Mouse (Mus musculus): ENCODE data around the gene Mcemp1. TPM values are rescaled to one million over a fixed set of nuclear protein-coding genes. Genes with fewer than 3 reads are reported as not detected.

The Mcemp1 gene
- total RNA-seq, 1 experiment, result 0.22 TPM

DNA sequence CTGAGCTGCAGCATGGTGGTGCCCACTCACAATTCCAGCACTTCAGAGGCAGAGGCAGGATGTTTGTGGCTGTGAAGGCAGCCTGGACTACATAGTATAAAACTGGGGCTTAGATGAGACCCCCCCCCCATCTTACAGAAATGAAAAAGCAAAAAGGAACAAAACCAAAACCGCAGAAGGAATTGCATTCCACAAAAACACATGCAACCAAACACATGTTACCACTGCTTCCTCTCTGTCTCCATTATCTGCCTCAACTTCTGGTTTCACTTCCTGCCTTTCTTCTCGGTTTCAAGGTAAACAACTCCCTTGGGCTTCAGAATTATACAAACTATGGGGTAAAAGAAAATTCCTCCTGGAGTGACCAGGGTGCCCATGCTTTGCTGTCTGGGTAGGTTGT is 46.1 kb downstream of the Mcemp1 start:
- no peak for DNase-seq (ENCODE audit: low read depth, low spot score)
- Histone ChIP-seq H3K27ac (ENCODE audit: insufficient read depth, low read depth, low read length, poor library complexity, severe bottlenecking) (no peak overlapping the region), H3K9ac (ENCODE audit: insufficient read depth, low read depth, low read length, poor library complexity, severe bottlenecking) (no peak overlapping the region), H3K9me3 (ENCODE audit: control insufficient read depth, insufficient read depth, low read depth, low read length) (no peaks in the 10 kb centered on the region), H3K4me3 (ENCODE audit: insufficient read depth in 1 of 2, low read depth in 1 of 2, low read length in 2 of 2, poor library complexity in 1 of 2, severe bottlenecking in 1 of 2) (no peak overlapping the region), H3K36me3 (ENCODE audit: control insufficient read depth, insufficient read depth, low read length, poor library complexity, severe bottlenecking) (no peaks in the 10 kb centered on the region), H3K4me1 (ENCODE audit: control insufficient read depth in 2 of 2, insufficient read depth in 2 of 2, low read length in 2 of 2, poor library complexity in 1 of 2) (no peaks in the 10 kb centered on the region)
- in situ Hi-C loops (cut with MboI; ENCODE audit: low sequenced_read_pairs in 2 of 2, unreplicated experiment in 2 of 2), result no loop called here
- TF ChIP-seq CHD2 (IDR thresholded peaks at IDR 0.05; ENCODE audit: low read depth, low read length), result no peak
- TF ChIP-seq ZNF384 (IDR thresholded peaks at IDR 0.05; ENCODE audit: low read depth, low read length), result no peak
- no peak for TF ChIP-seq MAFK (IDR thresholded peaks at IDR 0.05; ENCODE audit: insufficient read depth, low read depth, low read length)
- no peak for TF ChIP-seq ZC3H11A (IDR thresholded peaks at IDR 0.05; ENCODE audit: borderline replicate concordance, low read depth, low read length)
- no peak for TF ChIP-seq HCFC1 (IDR thresholded peaks at IDR 0.05; ENCODE audit: borderline replicate concordance, insufficient read depth, low read length)

DNA sequence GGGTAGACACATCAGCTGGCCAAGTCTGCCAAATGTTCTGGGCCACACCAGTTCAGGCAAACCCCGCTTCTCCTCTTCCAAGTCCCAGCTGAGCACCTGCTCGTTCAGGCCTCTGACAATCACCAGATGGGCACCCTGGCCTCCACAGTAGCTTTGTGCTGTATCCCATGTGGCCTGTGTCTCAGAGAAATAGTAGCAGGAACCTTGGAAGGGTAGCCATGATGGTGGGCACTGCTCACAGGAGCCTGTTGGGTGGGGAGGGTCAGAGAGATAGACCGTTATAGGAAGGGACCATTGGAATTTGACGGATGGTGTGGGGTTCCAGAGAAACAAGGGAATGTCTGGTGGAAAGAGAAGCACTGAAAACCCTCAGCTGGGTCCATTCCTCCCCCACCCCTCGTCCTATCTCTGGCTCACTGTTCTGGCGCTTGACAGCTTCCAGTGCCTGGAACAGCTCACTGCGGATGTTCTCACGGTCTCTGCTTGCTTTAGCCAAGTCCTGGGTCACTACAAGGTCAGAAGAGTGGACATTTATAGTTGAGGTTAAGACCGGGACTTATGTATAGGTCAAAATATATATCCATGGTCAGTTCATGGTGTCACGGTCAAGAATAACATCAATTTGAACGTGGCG is 51.9 kb downstream of the Mcemp1 start:
- Histone ChIP-seq H3K36me3 (ENCODE audit: control insufficient read depth, insufficient read depth, low read length, poor library complexity, severe bottlenecking) (no peaks in the 10 kb centered on the region), H3K27ac (ENCODE audit: insufficient read depth, low read depth, low read length, poor library complexity, severe bottlenecking) (no peak overlapping the region), H3K9ac (ENCODE audit: insufficient read depth, low read depth, low read length, poor library complexity, severe bottlenecking) (no peak overlapping the region), H3K4me3 (ENCODE audit: insufficient read depth in 1 of 2, low read depth in 1 of 2, low read length in 2 of 2, poor library complexity in 1 of 2, severe bottlenecking in 1 of 2) (no peak overlapping the region), H3K4me1 (ENCODE audit: control insufficient read depth in 2 of 2, insufficient read depth in 2 of 2, low read length in 2 of 2, poor library complexity in 1 of 2) (no peaks in the 10 kb centered on the region), H3K9me3 (ENCODE audit: control insufficient read depth, insufficient read depth, low read depth, low read length) (no peaks in the 10 kb centered on the region)
- DNase-seq (ENCODE audit: low read depth, low spot score), result no peak
- in situ Hi-C loops (cut with MboI; ENCODE audit: low sequenced_read_pairs in 2 of 2, unreplicated experiment in 2 of 2), result no loop called here
- TF ChIP-seq MAFK (IDR thresholded peaks at IDR 0.05; ENCODE audit: insufficient read depth, low read depth, low read length), result no peak
- no peak for TF ChIP-seq ZC3H11A (IDR thresholded peaks at IDR 0.05; ENCODE audit: borderline replicate concordance, low read depth, low read length)
- TF ChIP-seq ZNF384 (IDR thresholded peaks at IDR 0.05; ENCODE audit: low read depth, low read length), result no peak
- no peak for TF ChIP-seq CHD2 (IDR thresholded peaks at IDR 0.05; ENCODE audit: low read depth, low read length)
- TF ChIP-seq HCFC1 (IDR thresholded peaks at IDR 0.05; ENCODE audit: borderline replicate concordance, insufficient read depth, low read length), result no peak

DNA sequence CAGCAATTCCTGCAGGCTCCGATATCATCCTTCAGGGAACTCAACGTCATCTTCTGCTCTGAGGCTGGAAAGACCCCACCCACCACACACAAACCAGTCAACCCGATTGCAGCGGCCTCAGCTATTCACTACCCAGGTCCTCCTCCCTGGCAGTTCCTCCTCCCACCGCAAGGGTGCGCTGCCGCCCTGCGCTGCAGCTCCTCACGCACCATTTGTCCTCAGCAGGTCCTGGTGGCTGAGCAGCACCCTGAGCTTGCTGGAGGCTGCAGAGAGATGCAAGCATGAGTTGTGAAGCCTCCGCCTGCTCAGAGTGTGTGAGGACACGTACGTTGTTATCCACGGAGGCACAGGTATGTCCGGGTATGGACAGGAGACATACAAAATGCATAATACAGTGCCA is 53.0 kb downstream of the Mcemp1 start:
- H3K36me3 ChIP-seq (ENCODE audit: control insufficient read depth, insufficient read depth, low read length, poor library complexity, severe bottlenecking), result no peaks in the 10 kb centered on the region
- in situ Hi-C loops (cut with MboI; ENCODE audit: low sequenced_read_pairs in 2 of 2, unreplicated experiment in 2 of 2), result no loop called here
- H3K9ac ChIP-seq (ENCODE audit: insufficient read depth, low read depth, low read length, poor library complexity, severe bottlenecking), result no peak overlapping the region
- H3K4me3 ChIP-seq (ENCODE audit: insufficient read depth in 1 of 2, low read depth in 1 of 2, low read length in 2 of 2, poor library complexity in 1 of 2, severe bottlenecking in 1 of 2), result no peak overlapping the region
- no peaks in the 10 kb centered on the region for H3K9me3 ChIP-seq (ENCODE audit: control insufficient read depth, insufficient read depth, low read depth, low read length)
- no peak overlapping the region for H3K27ac ChIP-seq (ENCODE audit: insufficient read depth, low read depth, low read length, poor library complexity, severe bottlenecking)
- H3K4me1 ChIP-seq (ENCODE audit: control insufficient read depth in 2 of 2, insufficient read depth in 2 of 2, low read length in 2 of 2, poor library complexity in 1 of 2), result no peaks in the 10 kb centered on the region
- DNase-seq (ENCODE audit: low read depth, low spot score), result peak; percentile 62
- TF ChIP-seq ZC3H11A (IDR thresholded peaks at IDR 0.05; ENCODE audit: borderline replicate concordance, low read depth, low read length) (peak; percentile 92), HCFC1 (IDR thresholded peaks at IDR 0.05; ENCODE audit: borderline replicate concordance, insufficient read depth, low read length) (no peak), MAFK (IDR thresholded peaks at IDR 0.05; ENCODE audit: insufficient read depth, low read depth, low read length) (no peak), CHD2 (IDR thresholded peaks at IDR 0.05; ENCODE audit: low read depth, low read length) (no peak), ZNF384 (IDR thresholded peaks at IDR 0.05; ENCODE audit: low read depth, low read length) (no peak)

Other genes starting within 250 kb of the Mcemp1 start
- 3.2 and 5.5 TPM in 2 replicates for gene Pex11g, start 198.1 kb upstream of the Mcemp1 start, total RNA-seq (2012; rRNA removed)
- gene Tex45, start 194.9 kb upstream of the Mcemp1 start, total RNA-seq (2012; rRNA removed), result 0.16 TPM in 1 of 2 replicates, not detected in the other
- 5.1 and 7.1 TPM in 2 replicates for gene Zfp358, start 172.6 kb upstream of the Mcemp1 start, total RNA-seq (2012; rRNA removed)
- gene Mcoln1, start 165.3 kb upstream of the Mcemp1 start, total RNA-seq (2012; rRNA removed), result 48.6 and 79.9 TPM in 2 replicates
- 125 and 201 TPM in 2 replicates for gene Pnpla6, start 150.4 kb upstream of the Mcemp1 start, total RNA-seq (2012; rRNA removed)
- gene C330021F23Rik, start 97.8 kb upstream of the Mcemp1 start, total RNA-seq (2012; rRNA removed), result 4.5 and 4.6 TPM in 2 replicates
- gene Camsap3, start 78.5 kb upstream of the Mcemp1 start, total RNA-seq (2012; rRNA removed), result 22.4 and 36.8 TPM in 2 replicates
- gene Xab2, start 44.4 kb upstream of the Mcemp1 start, total RNA-seq (2012; rRNA removed), result 76.0 and 78.9 TPM in 2 replicates
- 97.6 and 110 TPM in 2 replicates for gene Pet100, start 44.2 kb upstream of the Mcemp1 start, total RNA-seq (2012; rRNA removed)
- 0.79 and 0.89 TPM in 2 replicates for gene Pcp2, start 40.2 kb upstream of the Mcemp1 start, total RNA-seq (2012; rRNA removed)
- 38.5 and 50.5 TPM in 2 replicates for gene Stxbp2, start 34.8 kb upstream of the Mcemp1 start, total RNA-seq (2012; rRNA removed)
- 0.45 and 0.74 TPM in 2 replicates for gene Retn, start 10.0 kb upstream of the Mcemp1 start, total RNA-seq (2012; rRNA removed)
- 11.6 TPM in 2 replicates for gene Fcor, start 6.6 kb downstream of the Mcemp1 start, total RNA-seq (2012; rRNA removed)
- 20.4 and 29.0 TPM in 2 replicates for gene Trappc5, start 10.5 kb downstream of the Mcemp1 start, total RNA-seq (2012; rRNA removed)
- 0.16 and 0.18 TPM in 2 replicates for gene Fcer2a, start 28.4 kb downstream of the Mcemp1 start, total RNA-seq (2012; rRNA removed)
- gene Clec4g, start 54.9 kb downstream of the Mcemp1 start, total RNA-seq (2012; rRNA removed), result not detected in 2 replicates
- gene Cd209a, start 83.2 kb downstream of the Mcemp1 start, total RNA-seq (2012; rRNA removed), result not detected in 2 replicates
- gene Cd209e, start 188.6 kb downstream of the Mcemp1 start, total RNA-seq (2012; rRNA removed), result 0.13 TPM in 1 of 2 replicates, not detected in the other
- gene Cd209d, start 212.8 kb downstream of the Mcemp1 start, total RNA-seq (2012; rRNA removed), result not detected in 2 replicates

Data from ES-E14 (cell line).